Mouse (Mus musculus) liver, embryonic 14.5 days (tissue): ENCODE data around the gene Dhx38.

Experiments
- CTCF ChIP-seq: IDR thresholded peaks from 2 replicates; pipeline ENCODE4 v1.5.1; 2016; ENCODE audit warnings: antibody characterized with exemption, low read depth, control low read depth
- EP300 ChIP-seq: IDR thresholded peaks from 2 replicates; pipeline ENCODE4 v1.6.1; 2016; ENCODE audit warnings: antibody characterized with exemption, low read depth

DNA sequence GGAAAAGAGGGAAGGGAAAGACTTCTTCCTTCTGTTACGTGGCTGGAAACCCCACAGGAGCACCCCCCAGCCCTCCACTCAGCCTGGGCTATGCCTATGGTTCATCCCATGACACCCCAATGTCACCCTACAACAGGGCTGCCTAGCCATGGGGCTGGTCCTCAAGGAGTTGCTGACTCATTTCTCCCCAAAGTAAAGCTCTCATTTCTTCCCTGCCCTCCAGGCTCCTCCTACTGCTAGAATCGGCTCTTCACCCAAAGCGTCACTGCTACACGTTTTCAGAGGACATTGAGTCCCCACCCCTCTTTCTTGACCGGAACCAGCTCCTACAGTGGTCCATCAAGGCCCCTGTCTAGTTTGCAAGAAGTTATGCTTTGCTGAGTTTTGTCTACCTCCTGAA, 23.5 kb downstream of the Dhx38 start:
- TF ChIP-seq CTCF (no peak), EP300 (no peak)
